Mouse (Mus musculus) kidney, postnatal 0 days (tissue): Measurements from ENCODE around the gene Gramd2. TPM values are rescaled to one million over a fixed set of nuclear protein-coding genes. Genes with fewer than 3 reads are reported as not detected.

Experiments
- ATAC-seq: fragments of 200-750 bp; cut with Nextera tagmentation; replicated peaks from 2 replicates; pipeline ENCODE4 v1.8.0; 2017; ENCODE audit warnings: low read depth, moderate number of reproducible peaks, moderate TSS enrichment, moderate library complexity; ENCODE audit not compliant: low FRiP score
- DNase-seq: peaks from one replicate; pipeline ENCODE4 v3.0.0-alpha.2; 2016; ENCODE audit warnings: low spot score
- H3K27ac ChIP-seq: fragments of 300-500 bp; sonication (generic); 2 replicates; pipeline ENCODE4 v1.5.1; 2014; ENCODE audit warnings: mild to moderate bottlenecking
- H3K27me3 ChIP-seq: fragments of 300-500 bp; sonication (generic); 2 replicates; pipeline ENCODE4 v1.6.1; 2014; ENCODE audit warnings: low read length, mixed read lengths; ENCODE audit not compliant: insufficient read depth
- H3K36me3 ChIP-seq: fragments of 300-500 bp; sonication (generic); 2 replicates; pipeline ENCODE4 v1.6.1; 2014; ENCODE audit warnings: low read length, mixed read lengths; ENCODE audit not compliant: insufficient read depth
- H3K4me1 ChIP-seq: fragments of 300-500 bp; sonication (generic); replicated peaks from 2 replicates; pipeline ENCODE4 v1.6.1; 2014; ENCODE audit warnings: antibody characterized with exemption, low read length, mixed read lengths; ENCODE audit not compliant: insufficient read depth
- H3K4me2 ChIP-seq: fragments of 300-500 bp; sonication (generic); 2 replicates; pipeline ENCODE4 v1.6.1; 2014; ENCODE audit warnings: mild to moderate bottlenecking, low read length, moderate library complexity, mixed read lengths
- H3K4me3 ChIP-seq: fragments of 300-500 bp; sonication (generic); replicated peaks from 2 replicates; pipeline ENCODE4 v1.5.1; 2014; ENCODE audit warnings: low read depth, low read length
- H3K9ac ChIP-seq: fragments of 300-500 bp; sonication (generic); 2 replicates; pipeline ENCODE4 v1.6.1; 2014; ENCODE audit warnings: low read depth, low read length
- H3K9me3 ChIP-seq: fragments of 300-500 bp; sonication (generic); replicated peaks from 2 replicates; pipeline ENCODE4 v1.6.1; 2016; ENCODE audit warnings: low read length, inconsistent platforms, mixed read lengths
- CTCF ChIP-seq: IDR thresholded peaks from 2 replicates; pipeline ENCODE4 v1.5.1; 2016; ENCODE audit warnings: antibody characterized with exemption, low read depth, mild to moderate bottlenecking, moderate library complexity
- WGBS: fragments of 180-500 bp; shearing (Covaris S2); extraction: QIAGEN DNeasy Blood & Tissue Kit; methylation state at CpG from one replicate; pipeline ENCODE4 v1.1.7; 2014; 5-methylcytosine and 5-hydroxymethylcytosine counted together
- polyA plus RNA-seq: library from polyadenylated mRNA; unstranded; fragments of >200 nt; fragmentation: Nextera tagmentation; extraction: Ambion mirVana; gene quantifications from 2 replicates; pipeline ENCODE4 v1.2.1, GENCODE M21; 2015

Gramd2 gene
- 1.2 and 1.4 TPM in 2 replicates for polyA plus RNA-seq

DNA sequence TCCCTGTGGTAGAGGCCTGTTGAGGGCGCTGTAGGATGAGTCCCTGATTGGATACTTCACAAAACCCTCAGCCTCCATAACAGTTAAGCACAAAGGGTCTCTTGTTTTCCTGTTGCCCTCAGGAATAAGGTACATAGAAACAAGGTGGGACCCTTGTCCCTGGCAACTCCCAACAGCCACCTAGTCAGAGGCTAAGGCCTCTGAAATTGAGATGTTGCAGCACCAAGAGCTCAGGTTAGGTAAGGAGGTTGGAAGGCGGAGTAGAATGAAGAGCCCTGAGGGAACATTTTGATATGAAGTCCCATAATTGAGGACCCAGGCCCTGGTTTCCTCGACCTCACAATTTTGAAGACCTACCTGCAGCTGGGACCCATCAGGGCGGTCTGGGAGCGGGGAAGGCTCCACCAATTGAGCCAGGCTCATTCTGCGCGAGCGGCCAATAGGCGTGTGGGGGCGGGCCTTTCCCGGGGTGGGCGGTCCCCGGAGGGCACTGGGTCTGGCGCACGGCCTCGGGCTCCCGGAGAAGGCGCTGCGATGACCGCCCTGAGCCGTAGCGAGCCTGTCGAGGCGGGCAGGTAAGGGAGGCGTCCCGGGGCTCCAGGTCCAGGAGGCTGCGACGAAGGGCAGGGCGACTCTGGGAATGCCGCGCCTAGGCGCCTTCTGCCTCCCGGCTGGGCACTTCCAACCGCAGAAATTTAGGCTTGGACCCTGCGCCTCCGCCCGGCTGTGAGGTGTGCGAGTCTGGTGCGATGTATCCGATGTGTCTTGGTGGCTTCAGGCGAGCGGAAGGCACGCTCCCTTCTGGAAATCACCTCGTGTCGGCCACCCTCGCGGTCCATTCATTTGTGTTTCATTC is at the start of gene Gramd2:
Gene Gramd2, plus strand, starts transcription at position 467 of the 856 bp plus-strand sequence.
- peak within 1 kb of the TSS; percentile 91 for H3K4me2 ChIP-seq
- TF ChIP-seq CTCF: no peak
- no peaks in the 10 kb centered on the region for H3K9me3 ChIP-seq
- peak within 1 kb of the TSS; percentile 41 for H3K4me3 ChIP-seq
- 3% methylated on average over 46 of the region's 47 CpGs for WGBS
- DNase-seq (peak; percentile 88), ATAC-seq (peak; percentile 95)
- no peak within 1 kb of the TSS for H3K27ac ChIP-seq
- H3K27me3 ChIP-seq: no peaks in the 10 kb centered on the region
- peaks cover 33% of the 10 kb centered on the region for H3K36me3 ChIP-seq
- H3K9ac ChIP-seq: 0 out of 2 replicates have a peak within 1 kb of the TSS, but pooled peaks have one; percentile 37
- H3K4me1 ChIP-seq: no peaks in the 10 kb centered on the region; the same call in 1 of the 2 replicates

DNA sequence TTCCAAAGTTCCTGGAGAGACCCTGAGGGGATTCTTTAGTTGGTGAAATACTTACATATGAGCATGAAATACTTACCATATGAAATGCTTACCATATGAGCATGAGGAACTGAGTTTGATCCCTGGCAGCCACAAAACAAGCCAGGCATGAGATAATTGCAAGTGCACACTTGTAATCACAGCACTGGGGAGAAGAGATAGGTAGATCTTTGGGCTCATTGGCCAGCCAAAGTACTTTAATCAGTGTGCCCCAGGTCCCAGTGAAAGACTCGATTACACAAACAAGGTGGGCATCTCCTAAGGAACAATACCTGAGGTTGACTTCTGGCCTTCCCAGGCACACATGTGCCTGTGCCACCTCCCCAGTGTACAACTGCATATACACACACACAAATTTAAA is 41.6 kb upstream of the Gramd2 start:
- Histone ChIP-seq H3K9ac (no peak overlapping the region), H3K36me3 (peaks cover 23% of the 10 kb centered on the region), H3K27ac (no peak overlapping the region), H3K27me3 (no peaks in the 10 kb centered on the region), H3K4me3 (no peak overlapping the region), H3K4me2 (no peak overlapping the region), H3K4me1 (no peaks in the 10 kb centered on the region), H3K9me3 (no peaks in the 10 kb centered on the region)
- no peak for ATAC-seq
- TF ChIP-seq CTCF: no peak
- 95% methylated on average over 1 of the region's 1 CpGs for WGBS
- no peak for DNase-seq

- no peaks in the 10 kb centered on the region for H3K4me1 ChIP-seq
- H3K4me3 ChIP-seq: no peak overlapping the region
- H3K36me3 ChIP-seq: peaks cover 21% of the 10 kb centered on the region
- no peaks in the 10 kb centered on the region for H3K27me3 ChIP-seq
- H3K9ac ChIP-seq: no peak overlapping the region
- H3K9me3 ChIP-seq: no peaks in the 10 kb centered on the region
- WGBS: 89% methylated on average over 4 of the region's 4 CpGs
- H3K27ac ChIP-seq: no peak overlapping the region
- DNase-seq: no peak
- no peak for ATAC-seq
- no peak for TF ChIP-seq CTCF
- H3K4me2 ChIP-seq: no peak overlapping the region
Observed at GRCm38 (mm10) chr9:59639936-59640335, 40.0 kb upstream of the Gramd2 start.

DNA sequence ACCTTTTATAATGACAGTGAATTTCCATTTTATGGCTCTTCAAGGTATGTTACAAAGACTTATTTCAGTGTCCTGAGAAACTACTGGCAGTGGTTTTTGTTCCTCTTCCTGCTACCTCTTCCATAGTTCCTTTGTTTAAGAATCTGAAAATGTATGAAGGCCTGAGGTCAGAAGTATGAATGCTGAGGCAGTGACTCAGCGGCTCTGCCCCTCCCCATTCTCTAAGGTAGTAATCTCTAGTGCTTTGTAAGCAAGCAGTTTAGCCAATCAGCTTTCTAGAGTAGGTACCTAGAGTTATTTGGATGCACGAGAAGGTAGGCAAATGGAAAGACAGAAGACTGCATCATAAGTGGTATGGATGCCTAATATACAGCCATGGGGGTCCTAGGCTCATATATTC is 38.6 kb upstream of the Gramd2 start:
- no peak for TF ChIP-seq CTCF
- peaks cover 21% of the 10 kb centered on the region for H3K36me3 ChIP-seq
- 68% methylated on average over 2 of the region's 2 CpGs for WGBS
- no peaks in the 10 kb centered on the region for H3K9me3 ChIP-seq
- H3K27ac ChIP-seq: no peak overlapping the region
- no peak overlapping the region for H3K9ac ChIP-seq
- DNase-seq: no peak
- H3K4me1 ChIP-seq: no peaks in the 10 kb centered on the region
- no peak overlapping the region for H3K4me3 ChIP-seq
- no peak for ATAC-seq
- H3K27me3 ChIP-seq: no peaks in the 10 kb centered on the region
- H3K4me2 ChIP-seq: no peak overlapping the region

DNA sequence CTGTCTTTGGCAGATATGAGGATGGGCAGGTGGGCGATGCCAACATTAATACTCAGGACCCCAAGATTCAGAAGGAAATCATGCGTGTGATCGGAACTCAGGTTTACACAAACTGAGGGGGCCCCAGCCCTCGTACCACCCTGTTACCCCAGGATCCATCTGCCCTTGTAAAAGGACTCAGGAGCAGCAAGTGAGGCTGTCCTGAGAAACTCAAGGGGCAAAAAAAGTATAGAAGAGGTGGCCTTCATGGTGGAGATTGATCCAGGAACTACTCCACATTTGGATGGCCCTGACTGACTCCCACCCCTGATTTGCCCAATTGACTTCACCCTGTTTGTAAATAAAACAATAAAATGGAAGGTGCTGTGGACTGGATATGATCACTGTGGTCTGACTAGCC is 30.0 kb upstream of the Gramd2 start:
- DNase-seq (no peak), ATAC-seq (no peak)
- 98% methylated on average over 4 of the region's 4 CpGs for WGBS
- Histone ChIP-seq H3K4me1 (no peaks in the 10 kb centered on the region), H3K9ac (no peak overlapping the region), H3K27me3 (no peaks in the 10 kb centered on the region), H3K27ac (no peak overlapping the region), H3K4me3 (no peak overlapping the region), H3K4me2 (no peak overlapping the region), H3K9me3 (no peaks in the 10 kb centered on the region), H3K36me3 (peaks cover 15% of the 10 kb centered on the region)
- TF ChIP-seq CTCF: no peak

GRCm38 (mm10) chr9:59653371-59653770 is 26.6 kb upstream of the Gramd2 start:
- Histone ChIP-seq H3K27me3 (no peaks in the 10 kb centered on the region), H3K4me1 (peaks cover 7% of the 10 kb centered on the region), H3K4me3 (no peak overlapping the region), H3K36me3 (peaks cover 14% of the 10 kb centered on the region), H3K9ac (no peak overlapping the region), H3K4me2 (no peak overlapping the region), H3K9me3 (no peaks in the 10 kb centered on the region), H3K27ac (no peak overlapping the region)
- ATAC-seq (no peak), DNase-seq (no peak)
- TF ChIP-seq CTCF: no peak
- WGBS: 28% methylated on average over 3 of the region's 3 CpGs
